Mouse (Mus musculus) forebrain, embryonic 16.5 days (tissue): ENCODE measurements around the gene Prdm11. TPM values are rescaled to one million over a fixed set of nuclear protein-coding genes. Genes with fewer than 3 reads are reported as not detected.
A peak's percentile ranks its signal among the peaks of the same experiment; 100 is the strongest.

Experiments
- ATAC-seq: fragments of 200-750 bp; cut with Nextera tagmentation; 2 replicates; pipeline ENCODE4 v1.8.0; 2017; ENCODE audit warnings: mild to moderate bottlenecking, moderate library complexity
- H3K27ac ChIP-seq: fragments of 300-500 bp; sonication (generic); 2 replicates; pipeline ENCODE4 v1.5.1; 2014; ENCODE audit warnings: low read length, control low read depth
- H3K27me3 ChIP-seq: fragments of 300-500 bp; sonication (generic); replicated peaks from 2 replicates; pipeline ENCODE4 v1.6.1; 2014; ENCODE audit warnings: low read length; ENCODE audit not compliant: control insufficient read depth, insufficient read depth
- H3K36me3 ChIP-seq: fragments of 300-500 bp; sonication (generic); 2 replicates; pipeline ENCODE4 v1.6.1; 2014; ENCODE audit not compliant: control insufficient read depth, insufficient read depth
- H3K4me1 ChIP-seq: fragments of 300-500 bp; sonication (generic); replicated peaks from 2 replicates; pipeline ENCODE4 v1.6.1; 2014; ENCODE audit warnings: low read length; ENCODE audit not compliant: control insufficient read depth, insufficient read depth
- H3K4me2 ChIP-seq: fragments of 300-500 bp; sonication (generic); 2 replicates; pipeline ENCODE4 v1.6.1; 2014; ENCODE audit warnings: mild to moderate bottlenecking, low read length, control low read depth
- H3K4me3 ChIP-seq: fragments of 300-500 bp; sonication (generic); replicated peaks from 2 replicates; pipeline ENCODE4 v1.5.1; 2014; ENCODE audit warnings: mild to moderate bottlenecking, low read length, control low read depth
- H3K9ac ChIP-seq: fragments of 300-500 bp; sonication (generic); replicated peaks from 2 replicates; pipeline ENCODE4 v1.6.1; 2014; ENCODE audit warnings: low read depth, low read length, control low read depth
- H3K9me3 ChIP-seq: fragments of 300-500 bp; sonication (generic); 2 replicates; pipeline ENCODE4 v1.6.1; 2016; ENCODE audit warnings: low read length; ENCODE audit not compliant: control insufficient read depth
- WGBS: fragments of 180-500 bp; shearing (Covaris S2); extraction: QIAGEN DNeasy Blood & Tissue Kit; methylation state at CpG from one replicate; pipeline ENCODE4 v1.1.7; 2014; 5-methylcytosine and 5-hydroxymethylcytosine counted together
- polyA plus RNA-seq: library from polyadenylated mRNA; unstranded; fragments of >200 nt; fragmentation: Nextera tagmentation; extraction: Ambion mirVana; gene quantifications from 2 replicates; pipeline ENCODE4 v1.2.1, GENCODE M21; 2015

Gene Prdm11
- polyA plus RNA-seq, 1 experiment from 2014 or later, result 2.4 TPM

- H3K4me3 ChIP-seq, result no peak overlapping the region
- H3K36me3 ChIP-seq, result no peaks in the 10 kb centered on the region
- H3K9ac ChIP-seq, result no peak overlapping the region
- no peak for ATAC-seq
- no peaks in the 10 kb centered on the region for H3K27me3 ChIP-seq
- WGBS, result 80% methylated on average over 4 of the region's 4 CpGs
- H3K27ac ChIP-seq, result no peak overlapping the region
- H3K4me1 ChIP-seq, result no peaks in the 10 kb centered on the region
- no peaks in the 10 kb centered on the region for H3K9me3 ChIP-seq
- H3K4me2 ChIP-seq, result no peak overlapping the region
These were observed 40.9 kb downstream of the Prdm11 start for GRCm38 (mm10) chr2:93005028-93005427.

GRCm38 (mm10) chr2:92991976-92992375 lies 54.0 kb downstream of the Prdm11 start:
- Histone ChIP-seq H3K9ac (no peak overlapping the region), H3K4me2 (no peak overlapping the region), H3K27ac (no peak overlapping the region), H3K4me3 (no peak overlapping the region), H3K9me3 (no peaks in the 10 kb centered on the region), H3K27me3 (no peaks in the 10 kb centered on the region), H3K4me1 (peaks cover 12% of the 10 kb centered on the region), H3K36me3 (peaks cover 2% of the 10 kb centered on the region; the same call in 1 of the 2 replicates)
- no peak for ATAC-seq
- whole genome bisulfite sequencing, result 94% methylated on average over 5 of the region's 5 CpGs

GRCm38 (mm10) chr2:92989593-92989992 lies 56.4 kb downstream of the Prdm11 start:
- Histone ChIP-seq H3K27ac (no peak overlapping the region), H3K9ac (no peak overlapping the region), H3K4me3 (no peak overlapping the region), H3K9me3 (no peaks in the 10 kb centered on the region), H3K4me1 (peaks cover 12% of the 10 kb centered on the region), H3K36me3 (peaks cover 2% of the 10 kb centered on the region; the same call in 1 of the 2 replicates), H3K27me3 (no peaks in the 10 kb centered on the region), H3K4me2 (no peak overlapping the region)
- no peak for ATAC-seq
- WGBS, result 86% methylated on average over 9 of the region's 9 CpGs

- no peaks in the 10 kb centered on the region for H3K27me3 ChIP-seq
- H3K9me3 ChIP-seq, result no peaks in the 10 kb centered on the region
- ATAC-seq, result peak; percentile 91
- 15% methylated on average over 19 of the region's 19 CpGs for WGBS
- no peak overlapping the region for H3K27ac ChIP-seq
- H3K36me3 ChIP-seq, result peaks cover 2% of the 10 kb centered on the region; the same call in 1 of the 2 replicates
- no peak overlapping the region for H3K4me3 ChIP-seq
- peak overlapping the region; percentile 19; the same call in 1 of the 2 replicates for H3K9ac ChIP-seq
- peaks cover 12% of the 10 kb centered on the region for H3K4me1 ChIP-seq
- 0 out of 2 replicates have a peak overlapping the region, but pooled peaks have one; percentile 17 for H3K4me2 ChIP-seq
These were observed 57.9 kb downstream of the Prdm11 start for GRCm38 (mm10) chr2:92987901-92988631.

- ATAC-seq, result no peak
- 84% methylated on average over 7 of the region's 7 CpGs for WGBS
- Histone ChIP-seq H3K9me3 (no peaks in the 10 kb centered on the region), H3K27ac (no peak overlapping the region), H3K4me1 (peaks cover 12% of the 10 kb centered on the region), H3K4me2 (no peak overlapping the region), H3K36me3 (no peaks in the 10 kb centered on the region), H3K4me3 (no peak overlapping the region), H3K9ac (no peak overlapping the region), H3K27me3 (no peaks in the 10 kb centered on the region)
These were observed 58.8 kb downstream of the Prdm11 start for GRCm38 (mm10) chr2:92987108-92987618.

GRCm38 (mm10) chr2:92985600-92985999 lies 60.4 kb downstream of the Prdm11 start:
- H3K4me2 ChIP-seq, result no peak overlapping the region
- no peak overlapping the region for H3K4me3 ChIP-seq
- H3K36me3 ChIP-seq, result no peaks in the 10 kb centered on the region
- H3K9me3 ChIP-seq, result no peaks in the 10 kb centered on the region
- ATAC-seq, result no peak
- H3K27me3 ChIP-seq, result no peaks in the 10 kb centered on the region
- peaks cover 12% of the 10 kb centered on the region for H3K4me1 ChIP-seq
- no peak overlapping the region for H3K9ac ChIP-seq
- H3K27ac ChIP-seq, result no peak overlapping the region
- 61% methylated on average over 4 of the region's 7 CpGs for WGBS

GRCm38 (mm10) chr2:92985171-92985570 lies 60.8 kb downstream of the Prdm11 start:
- H3K4me2 ChIP-seq, result no peak overlapping the region
- H3K27ac ChIP-seq, result no peak overlapping the region
- H3K9ac ChIP-seq, result no peak overlapping the region
- no peaks in the 10 kb centered on the region for H3K36me3 ChIP-seq
- H3K4me1 ChIP-seq, result peaks cover 12% of the 10 kb centered on the region
- H3K27me3 ChIP-seq, result no peaks in the 10 kb centered on the region
- no peaks in the 10 kb centered on the region for H3K9me3 ChIP-seq
- no peak overlapping the region for H3K4me3 ChIP-seq
- ATAC-seq, result no peak
- 84% methylated on average over 2 of the region's 2 CpGs for WGBS

- Histone ChIP-seq H3K27ac (no peak overlapping the region), H3K4me3 (no peak overlapping the region), H3K27me3 (no peaks in the 10 kb centered on the region), H3K4me1 (peaks cover 12% of the 10 kb centered on the region), H3K9ac (no peak overlapping the region), H3K4me2 (no peak overlapping the region), H3K9me3 (no peaks in the 10 kb centered on the region), H3K36me3 (peaks cover 2% of the 10 kb centered on the region; the same call in 1 of the 2 replicates)
- WGBS, result 90% methylated on average over 7 of the region's 7 CpGs
- no peak for ATAC-seq
These were observed 61.5 kb downstream of the Prdm11 start for GRCm38 (mm10) chr2:92984321-92985108.

GRCm38 (mm10) chr2:92983273-92983620 lies 62.7 kb downstream of the Prdm11 start:
- 90% methylated on average over 4 of the region's 4 CpGs for WGBS
- Histone ChIP-seq H3K4me1 (peaks cover 5% of the 10 kb centered on the region), H3K27me3 (no peaks in the 10 kb centered on the region), H3K4me2 (no peak overlapping the region), H3K27ac (no peak overlapping the region), H3K36me3 (peaks cover 8% of the 10 kb centered on the region), H3K4me3 (no peak overlapping the region), H3K9ac (no peak overlapping the region), H3K9me3 (no peaks in the 10 kb centered on the region)
- no peak for ATAC-seq
